Mouse (Mus musculus): ENCODE results near the gene Kcnd3.
A peak's percentile ranks its signal among the peaks of the same experiment; 100 is the strongest.

The Kcnd3 gene

GRCm38 (mm10) chr3:105521178-105521631 lies 69.1 kb downstream of the Kcnd3 start:
- peak; percentile 77 to 81 for DNase-seq (ENCODE audit: low spot score in 2 of 2)

GRCm38 (mm10) chr3:105521639-105522038 lies 69.5 kb downstream of the Kcnd3 start:
- DNase-seq (ENCODE audit: low spot score in 2 of 2): no peak

- no peak for DNase-seq (ENCODE audit: low spot score in 2 of 2)
Observed at GRCm38 (mm10) chr3:105528860-105529259, 76.7 kb downstream of the Kcnd3 start.

GRCm38 (mm10) chr3:105529700-105530099 lies 77.6 kb downstream of the Kcnd3 start:
- no peak for DNase-seq (ENCODE audit: low spot score in 2 of 2)

- DNase-seq (ENCODE audit: low spot score in 2 of 2): peak; percentile 72 to 84
Observed at GRCm38 (mm10) chr3:105530363-105531130, 78.4 kb downstream of the Kcnd3 start.

GRCm38 (mm10) chr3:105538406-105538805 lies 86.3 kb downstream of the Kcnd3 start:
- DNase-seq (ENCODE audit: low spot score in 2 of 2): peak in 1 of 2 experiments; percentile 54

- no peak for DNase-seq (ENCODE audit: low spot score in 2 of 2)
Observed at GRCm38 (mm10) chr3:105538819-105539607, 86.9 kb downstream of the Kcnd3 start.

- DNase-seq (ENCODE audit: low spot score in 2 of 2): no peak
Observed at GRCm38 (mm10) chr3:105542741-105543140, 90.6 kb downstream of the Kcnd3 start.

- DNase-seq (ENCODE audit: low spot score in 2 of 2): no peak
Observed at GRCm38 (mm10) chr3:105544106-105544505, 92.0 kb downstream of the Kcnd3 start.

GRCm38 (mm10) chr3:105546611-105547071 lies 94.5 kb downstream of the Kcnd3 start:
- peak; percentile 57 to 61 for DNase-seq (ENCODE audit: low spot score in 2 of 2)

DNA sequence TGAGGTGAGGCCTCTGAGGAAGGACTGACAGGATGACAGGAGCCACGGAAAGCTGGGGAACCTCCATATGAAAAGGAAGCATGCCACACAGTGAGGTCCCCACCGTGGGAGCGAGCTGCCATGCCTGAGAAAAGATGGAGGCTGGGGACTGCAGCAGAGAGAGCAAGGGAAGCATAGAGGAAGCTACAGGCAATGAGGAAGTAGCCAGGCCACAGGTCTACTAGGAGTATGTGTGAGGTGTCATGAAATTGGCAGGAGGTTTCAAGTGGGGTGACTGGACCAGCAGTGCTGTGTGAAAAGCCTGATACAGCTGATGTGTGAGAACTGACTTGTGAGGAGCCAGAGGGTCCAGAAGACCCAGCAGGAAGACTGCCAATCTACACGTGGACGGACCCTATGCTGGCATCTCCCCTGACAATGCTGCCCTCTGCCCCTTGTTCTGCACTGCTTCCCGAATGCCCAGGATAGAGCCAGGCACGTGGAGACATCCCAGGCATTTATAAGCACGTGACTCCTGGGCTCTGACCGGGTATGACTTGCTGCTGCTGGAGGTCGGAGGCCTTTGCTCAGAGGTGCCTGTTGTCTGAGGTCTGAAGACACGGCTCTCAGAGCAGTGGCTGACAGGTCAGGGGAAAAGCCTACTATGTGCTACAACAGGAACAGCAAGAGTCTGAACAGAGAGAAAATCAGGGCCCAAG lies 96.1 kb downstream of the Kcnd3 start:
- DNase-seq (ENCODE audit: low spot score in 2 of 2): no peak

- DNase-seq (ENCODE audit: low spot score in 2 of 2): peak; percentile 73 to 81
Observed at GRCm38 (mm10) chr3:105559456-105559855, 107.3 kb downstream of the Kcnd3 start.

- peak in 1 of 2 experiments; percentile 55 for DNase-seq (ENCODE audit: low spot score in 2 of 2)
Observed at GRCm38 (mm10) chr3:105566973-105567372, 114.8 kb downstream of the Kcnd3 start.

GRCm38 (mm10) chr3:105567472-105567871 lies 115.3 kb downstream of the Kcnd3 start:
- DNase-seq (ENCODE audit: low spot score in 2 of 2): no peak

GRCm38 (mm10) chr3:105568403-105568802 lies 116.3 kb downstream of the Kcnd3 start:
- no peak for DNase-seq (ENCODE audit: low spot score in 2 of 2)

GRCm38 (mm10) chr3:105568851-105569250 lies 116.7 kb downstream of the Kcnd3 start:
- DNase-seq (ENCODE audit: low spot score in 2 of 2): no peak

GRCm38 (mm10) chr3:105569310-105569752 lies 117.2 kb downstream of the Kcnd3 start:
- DNase-seq (ENCODE audit: low spot score in 2 of 2): no peak

DNA sequence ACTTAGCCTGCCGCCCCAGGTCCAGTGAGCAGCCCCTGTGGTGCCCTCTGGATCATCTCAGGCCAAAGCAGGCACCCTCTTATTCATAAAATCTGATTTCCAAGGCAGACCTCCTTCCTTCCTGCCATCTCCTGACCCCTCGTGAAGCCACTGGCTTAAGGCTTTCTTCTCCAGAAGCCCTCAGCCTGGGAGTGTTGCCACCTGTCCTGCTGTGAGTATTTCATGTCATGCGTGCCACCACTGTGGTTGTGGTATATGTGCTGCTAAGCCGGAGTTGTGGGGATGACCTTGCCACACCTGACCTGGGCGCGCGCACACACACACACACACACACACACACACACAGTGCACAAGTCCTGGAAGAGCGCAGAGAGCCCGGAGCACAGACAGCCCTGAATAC lies 117.8 kb downstream of the Kcnd3 start:
- DNase-seq (ENCODE audit: low spot score in 2 of 2): no peak

DNA sequence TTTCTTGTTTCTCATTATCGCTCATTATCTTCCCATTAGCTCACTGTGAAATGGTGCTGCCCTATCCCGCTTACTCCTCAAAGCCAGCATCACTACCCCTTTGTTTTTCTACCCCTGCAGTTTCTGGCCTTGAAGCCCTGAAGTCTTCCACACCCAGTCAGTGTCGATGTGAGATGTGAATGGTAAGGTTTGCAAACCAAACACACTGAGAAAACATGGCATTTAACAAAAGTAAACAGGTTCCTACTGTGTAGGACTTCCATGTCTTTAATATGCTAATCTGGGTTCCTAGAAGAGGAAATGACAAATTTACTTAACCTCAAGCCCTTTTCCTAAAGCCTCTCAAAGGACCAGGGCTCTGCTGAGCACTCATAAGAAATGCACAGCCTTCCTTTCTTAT lies 118.7 kb downstream of the Kcnd3 start:
- DNase-seq (ENCODE audit: low spot score in 2 of 2): no peak

DNA sequence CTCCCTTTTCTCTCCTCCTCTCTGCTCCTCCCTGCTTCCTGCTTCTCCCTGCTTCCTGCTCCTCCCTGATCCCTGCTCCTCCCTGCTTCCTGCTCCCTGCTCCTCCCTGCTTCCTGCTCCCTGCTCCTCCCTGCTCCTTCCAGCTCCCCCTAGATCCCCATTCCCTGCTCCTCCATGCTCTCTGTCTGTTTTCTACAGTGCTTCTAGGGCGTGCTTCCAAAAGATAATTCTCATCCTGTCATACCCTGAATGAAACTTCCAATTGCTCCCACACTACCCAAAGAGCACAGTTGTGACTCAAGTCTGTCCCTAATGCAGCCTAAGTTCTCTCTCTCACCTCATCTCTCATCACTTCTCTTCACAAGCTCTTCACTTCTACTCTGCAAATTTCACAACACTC lies 119.8 kb downstream of the Kcnd3 start:
- no peak for DNase-seq (ENCODE audit: low spot score in 2 of 2)

GRCm38 (mm10) chr3:105573156-105573555 lies 121.0 kb downstream of the Kcnd3 start:
- DNase-seq (ENCODE audit: low spot score in 2 of 2): no peak

GRCm38 (mm10) chr3:105578320-105578719 lies 126.2 kb downstream of the Kcnd3 start:
- no peak for DNase-seq (ENCODE audit: low spot score in 2 of 2)
